8 mouse cellular contexts compared by ENCODE assay signal in the genomic region with DNA sequence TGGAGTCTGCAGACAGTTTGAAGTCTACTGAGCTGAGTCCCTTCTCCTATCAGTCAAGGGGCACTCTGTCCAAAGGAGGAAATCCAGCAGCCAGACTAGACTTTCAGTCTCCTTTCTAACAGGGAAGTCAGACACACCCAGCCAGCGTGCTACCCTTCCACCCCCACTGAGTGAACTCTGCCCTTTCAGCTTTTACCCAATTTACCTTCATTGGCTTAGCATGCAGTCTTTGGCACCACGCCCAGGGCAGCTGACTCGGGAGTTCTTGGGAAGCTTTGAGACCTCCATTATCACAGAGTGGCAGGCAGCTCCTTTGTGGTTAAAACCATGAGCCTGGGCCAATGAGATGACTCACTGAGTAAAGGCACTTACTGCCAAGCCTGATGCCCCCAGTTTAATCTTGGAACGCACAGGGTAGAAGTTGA.
DNase-seq lines count a peak whose midpoint lies in the region; ATAC-seq and TF ChIP-seq lines count a peak whose summit lies in the region.

No protein-coding gene starts in this region.

- TF ChIP-seq CTCF in hindbrain, postnatal 0 days (IDR thresholded peaks at IDR 0.05; ENCODE audit: low read depth) = no peak

- no peak overlapping the region for H3K27ac ChIP-seq in kidney, embryonic 14.5 days (ENCODE audit: low read depth, low read length)
- H3K27ac ChIP-seq in hindbrain, postnatal 0 days = peak overlapping the region; percentile 15; the same call in 1 of the 2 replicates

- H3K9me3 ChIP-seq in kidney, embryonic 14.5 days (ENCODE audit: control insufficient read depth, low read length) = no peaks in the 10 kb centered on the region
- no peaks in the 10 kb centered on the region for H3K9me3 ChIP-seq in hindbrain, postnatal 0 days (ENCODE audit: low read length)

- peak; percentile 96 for DNase-seq in kidney, adult 11 months
- DNase-seq in adrenal gland, postnatal 10 days = peak; percentile 86
- peak; percentile 99 for DNase-seq in fibroblast of lung, adult 2 months (ENCODE audit: low read depth)
- peak; percentile 58 for DNase-seq in hindbrain, postnatal 0 days (ENCODE audit: low spot score)
- DNase-seq in left cerebral cortex, postnatal 4 days = peak; percentile 62
- DNase-seq in urinary bladder, postnatal 10 days (ENCODE audit: low spot score) = peak; percentile 38

- H3K4me3 ChIP-seq in kidney, embryonic 14.5 days (ENCODE audit: low read length) = no peak overlapping the region
- no peak overlapping the region for H3K4me3 ChIP-seq in hindbrain, postnatal 0 days (ENCODE audit: low read length)

- intact Hi-C loops in left cerebral cortex, postnatal 4 days (cut with DNase I) = no loop called here

- H3K27me3 ChIP-seq in kidney, embryonic 14.5 days (ENCODE audit: control insufficient read depth, insufficient read depth, low read length) = no peaks in the 10 kb centered on the region
- H3K27me3 ChIP-seq in hindbrain, postnatal 0 days (ENCODE audit: insufficient read depth, low read length) = no peaks in the 10 kb centered on the region

- no peak overlapping the region for H3K9ac ChIP-seq in kidney, embryonic 14.5 days (ENCODE audit: low read depth, low read length)
- H3K9ac ChIP-seq in hindbrain, postnatal 0 days (replicated peaks; ENCODE audit: low read length) = no peak overlapping the region

- no peaks in the 10 kb centered on the region for H3K36me3 ChIP-seq in kidney, embryonic 14.5 days (ENCODE audit: control insufficient read depth, insufficient read depth, low read length)
- H3K36me3 ChIP-seq in hindbrain, postnatal 0 days (ENCODE audit: insufficient read depth, low read length) = no peaks in the 10 kb centered on the region

- 54% methylated on average over 4 of the region's 4 CpGs for WGBS in kidney, embryonic 14.5 days
- whole genome bisulfite sequencing in hindbrain, postnatal 0 days = 34% methylated on average over 4 of the region's 4 CpGs

- no peaks in the 10 kb centered on the region; the same call in 1 of the 2 replicates for H3K4me1 ChIP-seq in kidney, embryonic 14.5 days (ENCODE audit: control insufficient read depth, insufficient read depth, low read length)
- H3K4me1 ChIP-seq in hindbrain, postnatal 0 days (ENCODE audit: insufficient read depth, low read length) = no peaks in the 10 kb centered on the region

- ATAC-seq in kidney, embryonic 14.5 days (ENCODE audit: low FRiP score, low TSS enrichment) = no peak
- ATAC-seq in hindbrain, postnatal 0 days = peak; percentile 68
- peak; percentile 74 for ATAC-seq in monocyte, adult 5-6 weeks (replicated peaks; ENCODE audit: insufficient number of reproducible peaks, low FRiP score, low TSS enrichment, poor library complexity, severe bottlenecking)

- H3K4me2 ChIP-seq in kidney, embryonic 14.5 days (replicated peaks; ENCODE audit: low read depth, low read length) = no peak overlapping the region
- H3K4me2 ChIP-seq in hindbrain, postnatal 0 days (ENCODE audit: low read depth, low read length) = no peak overlapping the region

Comparison
In these comparisons a context has a peak if more than half of its experiments do, and no peak if none do; other contexts are left out.
1. DNase-seq: peak in every context shown above with its lines; median percentile 99 in fibroblast of lung, adult 2 months; 96 in kidney, adult 11 months; 86 in adrenal gland, postnatal 10 days; 62 in left cerebral cortex, postnatal 4 days; 58 in hindbrain, postnatal 0 days; 38 in urinary bladder, postnatal 10 days.